Mouse (Mus musculus): ENCODE data around the gene Uqcrh. TPM values are rescaled to one million over a fixed set of nuclear protein-coding genes. Genes with fewer than 3 reads are reported as not detected.

The Uqcrh gene
- polyA plus RNA-seq, 1 experiment from 2014 or later = 553 TPM

- Histone ChIP-seq H3K9me3 (replicated peaks; ENCODE audit: control insufficient read depth, low read length) (no peaks in the 10 kb centered on the region), H3K4me2 (ENCODE audit: low read depth, low read length) (no peak overlapping the region), H3K27me3 (ENCODE audit: control insufficient read depth, insufficient read depth, low read length) (no peaks in the 10 kb centered on the region), H3K4me1 (ENCODE audit: control insufficient read depth, insufficient read depth, low read length) (no peaks in the 10 kb centered on the region), H3K27ac (ENCODE audit: low read length) (no peak overlapping the region), H3K36me3 (ENCODE audit: control insufficient read depth, insufficient read depth, low read length) (no peaks in the 10 kb centered on the region), H3K4me3 (replicated peaks; ENCODE audit: low read length) (no peak overlapping the region), H3K9ac (ENCODE audit: low read length) (no peak overlapping the region)
- WGBS = 75% methylated on average over 5 of the region's 5 CpGs
- ATAC-seq (ENCODE audit: insufficient read depth, low FRiP score) = no peak
Observed at GRCm38 (mm10) chr4:116059012-116059726, 15.7 kb downstream of the Uqcrh start.

- Histone ChIP-seq H3K4me1 (ENCODE audit: control insufficient read depth, insufficient read depth, low read length) (peaks cover 4% of the 10 kb centered on the region), H3K9me3 (replicated peaks; ENCODE audit: control insufficient read depth, low read length) (no peaks in the 10 kb centered on the region), H3K9ac (ENCODE audit: low read length) (no peak overlapping the region), H3K27me3 (ENCODE audit: control insufficient read depth, insufficient read depth, low read length) (no peaks in the 10 kb centered on the region), H3K4me2 (ENCODE audit: low read depth, low read length) (no peak overlapping the region), H3K36me3 (ENCODE audit: control insufficient read depth, insufficient read depth, low read length) (no peaks in the 10 kb centered on the region), H3K4me3 (replicated peaks; ENCODE audit: low read length) (no peak overlapping the region), H3K27ac (ENCODE audit: low read length) (no peak overlapping the region)
- 5% methylated on average over 1 of the region's 1 CpGs for WGBS
- ATAC-seq (ENCODE audit: insufficient read depth, low FRiP score) = no peak
Observed at GRCm38 (mm10) chr4:116057559-116057958, 17.3 kb downstream of the Uqcrh start.

GRCm38 (mm10) chr4:116053399-116053961 lies 21.4 kb downstream of the Uqcrh start, which contains the start of gene Nsun4:
Gene Nsun4, minus strand, starts transcription at chr4:116053876.
- under 1% methylated on average over 35 of the region's 35 CpGs for WGBS
- H3K27ac ChIP-seq (ENCODE audit: low read length) = peak within 1 kb of the TSS; percentile 97
- H3K9me3 ChIP-seq (replicated peaks; ENCODE audit: control insufficient read depth, low read length) = no peaks in the 10 kb centered on the region
- peaks cover 8% of the 10 kb centered on the region for H3K4me1 ChIP-seq (ENCODE audit: control insufficient read depth, insufficient read depth, low read length)
- peak within 1 kb of the TSS; percentile 67 for H3K4me3 ChIP-seq (replicated peaks; ENCODE audit: low read length)
- no peaks in the 10 kb centered on the region for H3K36me3 ChIP-seq (ENCODE audit: control insufficient read depth, insufficient read depth, low read length)
- ATAC-seq (ENCODE audit: insufficient read depth, low FRiP score) = peak; percentile 96
- H3K9ac ChIP-seq (ENCODE audit: low read length) = peak within 1 kb of the TSS; percentile 72
- H3K27me3 ChIP-seq (ENCODE audit: control insufficient read depth, insufficient read depth, low read length) = no peaks in the 10 kb centered on the region
- peak within 1 kb of the TSS; percentile 94 for H3K4me2 ChIP-seq (ENCODE audit: low read depth, low read length)

GRCm38 (mm10) chr4:116052526-116053293 lies 22.2 kb downstream of the Uqcrh start:
- H3K36me3 ChIP-seq (ENCODE audit: control insufficient read depth, insufficient read depth, low read length) = no peaks in the 10 kb centered on the region
- H3K4me1 ChIP-seq (ENCODE audit: control insufficient read depth, insufficient read depth, low read length) = peaks cover 12% of the 10 kb centered on the region
- peak overlapping the region; percentile 67 for H3K4me3 ChIP-seq (replicated peaks; ENCODE audit: low read length)
- no peaks in the 10 kb centered on the region for H3K9me3 ChIP-seq (replicated peaks; ENCODE audit: control insufficient read depth, low read length)
- 5% methylated on average over 22 of the region's 22 CpGs for WGBS
- H3K27me3 ChIP-seq (ENCODE audit: control insufficient read depth, insufficient read depth, low read length) = no peaks in the 10 kb centered on the region
- peak overlapping the region; percentile 72 for H3K9ac ChIP-seq (ENCODE audit: low read length)
- H3K27ac ChIP-seq (ENCODE audit: low read length) = peak overlapping the region; percentile 97
- peak overlapping the region; percentile 94 for H3K4me2 ChIP-seq (ENCODE audit: low read depth, low read length)
- peak; percentile 24 for ATAC-seq (ENCODE audit: insufficient read depth, low FRiP score)

- Histone ChIP-seq H3K27me3 (ENCODE audit: control insufficient read depth, insufficient read depth, low read length) (no peaks in the 10 kb centered on the region), H3K36me3 (ENCODE audit: control insufficient read depth, insufficient read depth, low read length) (no peaks in the 10 kb centered on the region), H3K4me3 (replicated peaks; ENCODE audit: low read length) (no peak overlapping the region), H3K27ac (ENCODE audit: low read length) (no peak overlapping the region), H3K9me3 (replicated peaks; ENCODE audit: control insufficient read depth, low read length) (no peaks in the 10 kb centered on the region), H3K9ac (ENCODE audit: low read length) (no peak overlapping the region), H3K4me1 (ENCODE audit: control insufficient read depth, insufficient read depth, low read length) (peaks cover 12% of the 10 kb centered on the region), H3K4me2 (ENCODE audit: low read depth, low read length) (no peak overlapping the region)
- ATAC-seq (ENCODE audit: insufficient read depth, low FRiP score) = no peak
- WGBS = 84% methylated on average over 3 of the region's 3 CpGs
Observed at GRCm38 (mm10) chr4:116049211-116049610, 25.7 kb downstream of the Uqcrh start.

- no peaks in the 10 kb centered on the region for H3K27me3 ChIP-seq (ENCODE audit: control insufficient read depth, insufficient read depth, low read length)
- H3K4me1 ChIP-seq (ENCODE audit: control insufficient read depth, insufficient read depth, low read length) = peaks cover 12% of the 10 kb centered on the region
- no peak overlapping the region for H3K9ac ChIP-seq (ENCODE audit: low read length)
- ATAC-seq (ENCODE audit: insufficient read depth, low FRiP score) = no peak
- 58% methylated on average over 7 of the region's 7 CpGs for WGBS
- no peak overlapping the region for H3K27ac ChIP-seq (ENCODE audit: low read length)
- H3K4me2 ChIP-seq (ENCODE audit: low read depth, low read length) = no peak overlapping the region
- H3K9me3 ChIP-seq (replicated peaks; ENCODE audit: control insufficient read depth, low read length) = no peaks in the 10 kb centered on the region
- no peaks in the 10 kb centered on the region for H3K36me3 ChIP-seq (ENCODE audit: control insufficient read depth, insufficient read depth, low read length)
- H3K4me3 ChIP-seq (replicated peaks; ENCODE audit: low read length) = no peak overlapping the region
Observed at GRCm38 (mm10) chr4:116048130-116048920, 26.5 kb downstream of the Uqcrh start.

GRCm38 (mm10) chr4:116047681-116048080 lies 27.2 kb downstream of the Uqcrh start:
- WGBS = 77% methylated on average over 1 of the region's 1 CpGs
- ATAC-seq (ENCODE audit: insufficient read depth, low FRiP score) = no peak
- Histone ChIP-seq H3K4me3 (replicated peaks; ENCODE audit: low read length) (no peak overlapping the region), H3K27me3 (ENCODE audit: control insufficient read depth, insufficient read depth, low read length) (no peaks in the 10 kb centered on the region), H3K9ac (ENCODE audit: low read length) (no peak overlapping the region), H3K4me1 (ENCODE audit: control insufficient read depth, insufficient read depth, low read length) (peaks cover 9% of the 10 kb centered on the region), H3K4me2 (ENCODE audit: low read depth, low read length) (no peak overlapping the region), H3K9me3 (replicated peaks; ENCODE audit: control insufficient read depth, low read length) (no peaks in the 10 kb centered on the region), H3K27ac (ENCODE audit: low read length) (no peak overlapping the region), H3K36me3 (ENCODE audit: control insufficient read depth, insufficient read depth, low read length) (no peaks in the 10 kb centered on the region)

- no peak for ATAC-seq (ENCODE audit: insufficient read depth, low FRiP score)
- H3K9me3 ChIP-seq (replicated peaks; ENCODE audit: control insufficient read depth, low read length) = no peaks in the 10 kb centered on the region
- H3K9ac ChIP-seq (ENCODE audit: low read length) = no peak overlapping the region
- no peak overlapping the region for H3K4me2 ChIP-seq (ENCODE audit: low read depth, low read length)
- no peaks in the 10 kb centered on the region for H3K27me3 ChIP-seq (ENCODE audit: control insufficient read depth, insufficient read depth, low read length)
- peaks cover 4% of the 10 kb centered on the region; the same call in 1 of the 2 replicates for H3K4me1 ChIP-seq (ENCODE audit: control insufficient read depth, insufficient read depth, low read length)
- H3K4me3 ChIP-seq (replicated peaks; ENCODE audit: low read length) = no peak overlapping the region
- no peaks in the 10 kb centered on the region for H3K36me3 ChIP-seq (ENCODE audit: control insufficient read depth, insufficient read depth, low read length)
- 81% methylated on average over 2 of the region's 2 CpGs for WGBS
- no peak overlapping the region for H3K27ac ChIP-seq (ENCODE audit: low read length)
Observed at GRCm38 (mm10) chr4:116046604-116047003, 28.3 kb downstream of the Uqcrh start.

All from stomach, embryonic 16.5 days (tissue).